Mouse (Mus musculus) embryonic fibroblast, embryonic 13.5 days (primary cell): ENCODE data around the gene Gcnt2. TPM values are rescaled to one million over a fixed set of nuclear protein-coding genes. Genes with fewer than 3 reads are reported as not detected.

ENCODE experiments used
- H3K27ac ChIP-seq: 2 replicates; pipeline ENCODE4 v1.5.1; 2012; ENCODE audit warnings: low read length, control low read depth, inconsistent platforms; ENCODE audit not compliant: insufficient read depth
- H3K4me1 ChIP-seq: 2 replicates; pipeline ENCODE4 v1.6.1; 2011; ENCODE audit warnings: low read length; ENCODE audit not compliant: control insufficient read depth, insufficient read depth
- H3K4me3 ChIP-seq: 2 replicates; pipeline ENCODE4 v1.5.1; 2011; ENCODE audit warnings: mild to moderate bottlenecking, control low read depth, low read length; ENCODE audit not compliant: insufficient read depth
- CTCF ChIP-seq: IDR thresholded peaks from 2 replicates; pipeline ENCODE4 v1.5.1; 2011; ENCODE audit warnings: mild to moderate bottlenecking, control low read depth, low read length, moderate library complexity, borderline replicate concordance; ENCODE audit not compliant: insufficient read depth
- POLR2A ChIP-seq: IDR thresholded peaks from 2 replicates; pipeline ENCODE4 v1.6.1; 2011; ENCODE audit warnings: low read depth, mild to moderate bottlenecking, control low read depth, low read length, moderate library complexity
- polyA plus RNA-seq: library from polyadenylated mRNA; stranded (reverse); fragments of >200 nt; gene quantifications from 2 replicates; pipeline ENCODE4 v1.2.4, GENCODE M21; 2011; ENCODE audit warnings: low read depth; ENCODE audit not compliant: missing spikeins, insufficient read length

Gcnt2 gene
- polyA plus RNA-seq, 1 experiment, result 12.8 TPM

- Histone ChIP-seq H3K27ac (peak overlapping the region; percentile 68), H3K4me1 (0 out of 2 replicates have a peak, but pooled peaks cover 5% of the 10 kb centered on the region)
These were observed 9.5 kb downstream of the Gcnt2 start for GRCm38 (mm10) chr13:40868844-40869587.

GRCm38 (mm10) chr13:40874021-40874420 lies 14.5 kb downstream of the Gcnt2 start:
- TF ChIP-seq CTCF, result no peak
- TF ChIP-seq POLR2A, result no peak
- Histone ChIP-seq H3K4me3 (no peak overlapping the region), H3K4me1 (0 out of 2 replicates have a peak, but pooled peaks cover 3% of the 10 kb centered on the region), H3K27ac (no peak overlapping the region)

More at GRCm38 (mm10) chr13:40868844-40869587, 9.5 kb downstream of the Gcnt2 start:
- TF ChIP-seq CTCF (no peak), POLR2A (no peak)
- H3K4me3 ChIP-seq, result no peak overlapping the region

GRCm38 (mm10) chr13:40875415-40875814 lies 15.9 kb downstream of the Gcnt2 start:
- TF ChIP-seq CTCF (no peak), POLR2A (no peak)
- H3K4me1 ChIP-seq, result no peaks in the 10 kb centered on the region
- H3K27ac ChIP-seq, result no peak overlapping the region
- H3K4me3 ChIP-seq, result no peak overlapping the region

- no peak for TF ChIP-seq POLR2A
- no peak for TF ChIP-seq CTCF
- Histone ChIP-seq H3K4me1 (no peaks in the 10 kb centered on the region), H3K4me3 (no peak overlapping the region), H3K27ac (no peak overlapping the region)
These were observed 18.0 kb downstream of the Gcnt2 start for GRCm38 (mm10) chr13:40877589-40877988.

GRCm38 (mm10) chr13:40880557-40880956 lies 21.0 kb downstream of the Gcnt2 start:
- Histone ChIP-seq H3K4me1 (no peaks in the 10 kb centered on the region), H3K4me3 (no peak overlapping the region), H3K27ac (no peak overlapping the region)
- no peak for TF ChIP-seq POLR2A
- no peak for TF ChIP-seq CTCF

GRCm38 (mm10) chr13:40882606-40883005 lies 23.1 kb downstream of the Gcnt2 start:
- Histone ChIP-seq H3K4me1 (no peaks in the 10 kb centered on the region), H3K4me3 (no peak overlapping the region), H3K27ac (no peak overlapping the region)
- no peak for TF ChIP-seq CTCF
- TF ChIP-seq POLR2A, result no peak

- no peaks in the 10 kb centered on the region for H3K4me1 ChIP-seq
- no peak overlapping the region for H3K4me3 ChIP-seq
- TF ChIP-seq CTCF (no peak), POLR2A (no peak)
- no peak overlapping the region for H3K27ac ChIP-seq
These were observed 24.3 kb downstream of the Gcnt2 start for GRCm38 (mm10) chr13:40883903-40884302.

GRCm38 (mm10) chr13:40884878-40885277 lies 25.3 kb downstream of the Gcnt2 start:
- no peak overlapping the region for H3K27ac ChIP-seq
- no peaks in the 10 kb centered on the region for H3K4me1 ChIP-seq
- no peak overlapping the region for H3K4me3 ChIP-seq
- TF ChIP-seq CTCF, result no peak
- TF ChIP-seq POLR2A, result no peak

- Histone ChIP-seq H3K4me1 (no peaks in the 10 kb centered on the region), H3K27ac (no peak overlapping the region), H3K4me3 (no peak overlapping the region)
- TF ChIP-seq POLR2A, result no peak
- no peak for TF ChIP-seq CTCF
These were observed 26.5 kb downstream of the Gcnt2 start for GRCm38 (mm10) chr13:40885935-40886642.
